Mouse (Mus musculus): Measurements from ENCODE around the gene H2-DMb1. TPM values are rescaled to one million over a fixed set of nuclear protein-coding genes. Genes with fewer than 3 reads are reported as not detected.
A peak's percentile ranks its signal among the peaks of the same experiment; 100 is the strongest.

Gene H2-DMb1
- total RNA-seq (2014; fragmentation: Nextera tagmentation) (55.3 and 56.9 TPM in 2 replicates), total RNA-seq (2017) (47.9 and 48.5 TPM in 2 replicates)

GRCm38 (mm10) chr17:34152923-34153322 is at the start of gene H2-DMb1:
Gene H2-DMb1 (plus strand): TSS chr17:34153072.
- ATAC-seq (replicated peaks; ENCODE audit: poor library complexity, severe bottlenecking): peak; percentile 83

- no peak for ATAC-seq (replicated peaks; ENCODE audit: poor library complexity, severe bottlenecking)
Measured at GRCm38 (mm10) chr17:34104804-34105203, 48.1 kb upstream of the H2-DMb1 start.

- ATAC-seq (replicated peaks; ENCODE audit: poor library complexity, severe bottlenecking): no peak
Measured at GRCm38 (mm10) chr17:34106555-34106954, 46.3 kb upstream of the H2-DMb1 start.

GRCm38 (mm10) chr17:34107109-34107867 is 45.6 kb upstream of the H2-DMb1 start:
- ATAC-seq (replicated peaks; ENCODE audit: poor library complexity, severe bottlenecking): no peak

GRCm38 (mm10) chr17:34108460-34108859 is 44.4 kb upstream of the H2-DMb1 start:
- no peak for ATAC-seq (replicated peaks; ENCODE audit: poor library complexity, severe bottlenecking)

GRCm38 (mm10) chr17:34109038-34109805 is 43.6 kb upstream of the H2-DMb1 start:
- peak; percentile 7; the same call in 1 of the 2 replicates for ATAC-seq (replicated peaks; ENCODE audit: poor library complexity, severe bottlenecking)

- ATAC-seq (replicated peaks; ENCODE audit: poor library complexity, severe bottlenecking): 0 out of 2 replicates have a peak, but pooled peaks have one; percentile 9
Measured at GRCm38 (mm10) chr17:34109806-34110195, 43.1 kb upstream of the H2-DMb1 start.

GRCm38 (mm10) chr17:34110309-34110708 is 42.6 kb upstream of the H2-DMb1 start:
- no peak for ATAC-seq (replicated peaks; ENCODE audit: poor library complexity, severe bottlenecking)

- ATAC-seq (replicated peaks; ENCODE audit: poor library complexity, severe bottlenecking): no peak
Measured at GRCm38 (mm10) chr17:34114114-34114513, 38.8 kb upstream of the H2-DMb1 start.

- ATAC-seq (replicated peaks; ENCODE audit: poor library complexity, severe bottlenecking): 0 out of 2 replicates have a peak, but pooled peaks have one; percentile 9
Measured at GRCm38 (mm10) chr17:34116736-34117370, 36.0 kb upstream of the H2-DMb1 start.

GRCm38 (mm10) chr17:34117421-34118112 is 35.3 kb upstream of the H2-DMb1 start:
- no peak for ATAC-seq (replicated peaks; ENCODE audit: poor library complexity, severe bottlenecking)

- ATAC-seq (replicated peaks; ENCODE audit: poor library complexity, severe bottlenecking): no peak
Measured at GRCm38 (mm10) chr17:34118113-34118872, 34.6 kb upstream of the H2-DMb1 start.

GRCm38 (mm10) chr17:34118873-34119248 is 34.0 kb upstream of the H2-DMb1 start:
- no peak; the same call in 1 of the 2 replicates for ATAC-seq (replicated peaks; ENCODE audit: poor library complexity, severe bottlenecking)

- peak; percentile 48 for ATAC-seq (replicated peaks; ENCODE audit: poor library complexity, severe bottlenecking)
Measured at GRCm38 (mm10) chr17:34119249-34120179, 33.4 kb upstream of the H2-DMb1 start, which contains the start of gene H2-DMa. Gene H2-DMa (plus strand): TSS chr17:34119541.

- ATAC-seq (replicated peaks; ENCODE audit: poor library complexity, severe bottlenecking): 0 out of 2 replicates have a peak, but pooled peaks have one; percentile 4
Measured at GRCm38 (mm10) chr17:34120180-34120723, 32.6 kb upstream of the H2-DMb1 start.

- peak; percentile 6 for ATAC-seq (replicated peaks; ENCODE audit: poor library complexity, severe bottlenecking)
Measured at GRCm38 (mm10) chr17:34120814-34121171, 32.1 kb upstream of the H2-DMb1 start.

- ATAC-seq (replicated peaks; ENCODE audit: poor library complexity, severe bottlenecking): no peak
Measured at GRCm38 (mm10) chr17:34121172-34121878, 31.5 kb upstream of the H2-DMb1 start.

GRCm38 (mm10) chr17:34121879-34122187 is 31.0 kb upstream of the H2-DMb1 start:
- ATAC-seq (replicated peaks; ENCODE audit: poor library complexity, severe bottlenecking): no peak

Data from granulocyte monocyte progenitor cell, adult 5-6 weeks (primary cell).